Mouse (Mus musculus) spleen, postnatal 4 days (tissue): ENCODE data around the gene Fitm2.

Experiments
- DNase-seq, 2 experiments: peaks; one replicate each; pipeline ENCODE4 v3.0.0; 2022; ENCODE audit warnings: low spot score in 2 of 2

Gene Fitm2

GRCm38 (mm10) chr2:163422895-163423660, 49.4 kb downstream of the Fitm2 start:
- no peak for DNase-seq

DNA sequence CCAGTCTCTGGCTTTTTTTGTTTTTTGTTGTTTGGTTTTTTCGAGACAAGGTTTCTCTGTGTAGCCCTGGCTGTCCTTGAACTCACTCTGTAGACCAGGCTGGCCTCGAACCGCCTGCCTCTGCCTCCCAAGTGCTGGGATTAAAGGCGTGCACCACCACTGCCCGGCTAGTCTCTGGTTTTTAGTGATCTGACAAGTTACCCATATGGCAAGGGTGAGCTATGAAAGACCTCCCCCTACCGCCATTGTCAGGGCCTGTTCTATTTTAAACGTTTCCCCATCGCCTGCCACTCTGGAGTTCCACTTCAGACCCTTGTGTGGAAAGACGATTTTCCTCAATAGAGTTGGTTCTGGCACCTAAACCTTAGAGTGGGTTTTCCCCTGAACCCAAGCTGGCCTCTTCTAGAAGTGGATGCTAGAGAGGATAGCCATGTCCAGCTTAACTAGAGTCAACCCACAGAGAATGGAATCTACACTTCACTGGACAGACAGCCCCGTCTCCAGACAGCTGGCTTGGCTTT, 52.0 kb downstream of the Fitm2 start:
- DNase-seq, result no peak

DNA sequence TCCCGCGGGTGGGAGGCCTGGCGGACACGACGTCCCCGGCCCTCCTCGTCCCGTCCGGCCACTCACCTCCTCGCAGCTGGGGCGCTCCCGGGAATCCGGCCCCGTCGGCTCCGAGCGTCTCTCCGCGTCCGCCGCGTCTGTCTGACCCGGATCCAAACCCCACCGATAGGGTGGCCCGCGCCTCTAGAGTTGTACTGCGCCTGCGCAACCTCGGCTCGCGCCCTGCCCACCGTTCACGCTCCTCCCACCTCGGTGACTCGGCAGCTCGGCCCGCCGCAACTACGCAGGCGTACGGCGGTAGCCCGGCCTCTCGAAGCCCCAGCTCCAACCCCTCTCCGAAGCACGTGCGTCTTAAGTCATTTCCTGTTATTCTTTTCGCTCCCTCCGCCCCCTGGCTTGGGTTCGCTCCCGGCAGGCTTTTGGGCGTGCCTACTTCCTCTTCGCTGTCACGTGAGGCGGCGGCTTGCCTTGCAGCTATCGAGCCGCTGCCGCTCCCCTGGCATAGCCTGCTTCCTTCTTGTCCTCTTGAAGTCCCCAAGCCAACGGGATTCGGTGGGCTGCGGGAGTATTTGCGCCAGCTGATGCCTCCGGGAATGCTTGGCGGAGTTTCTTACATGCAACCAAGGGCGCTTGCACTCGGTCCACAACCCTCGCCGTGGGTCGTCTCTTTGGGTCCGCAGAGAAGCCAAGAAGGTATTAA, 52.9 kb downstream of the Fitm2 start:
- DNase-seq, result peak; percentile 99

DNA sequence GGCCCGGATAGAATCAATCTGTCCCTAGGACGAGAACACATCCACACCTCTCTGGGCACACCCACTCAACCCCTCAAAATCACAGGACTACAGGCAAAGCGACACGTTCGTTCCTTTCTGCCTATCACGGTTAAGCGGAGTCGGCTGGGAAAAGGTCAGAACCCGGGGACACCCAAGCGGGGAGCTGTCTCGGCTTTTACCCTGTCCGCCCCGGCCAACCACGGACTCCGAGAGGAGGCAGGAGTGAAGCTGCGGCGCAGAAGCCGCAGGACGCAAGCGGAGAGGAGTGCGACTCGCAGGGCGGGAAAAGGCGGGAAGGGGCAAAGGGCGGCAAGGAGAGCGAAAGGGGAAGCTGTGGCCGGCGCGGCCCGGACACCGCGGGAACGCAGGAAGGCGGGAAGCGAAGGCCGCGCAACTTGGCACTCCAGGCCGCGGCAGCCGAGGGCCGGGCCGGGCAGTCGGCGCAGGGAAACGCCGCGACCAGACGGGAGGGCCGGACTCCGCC, 53.5 kb downstream of the Fitm2 start:
- DNase-seq, result peak in 1 of 2 experiments; percentile 66

DNA sequence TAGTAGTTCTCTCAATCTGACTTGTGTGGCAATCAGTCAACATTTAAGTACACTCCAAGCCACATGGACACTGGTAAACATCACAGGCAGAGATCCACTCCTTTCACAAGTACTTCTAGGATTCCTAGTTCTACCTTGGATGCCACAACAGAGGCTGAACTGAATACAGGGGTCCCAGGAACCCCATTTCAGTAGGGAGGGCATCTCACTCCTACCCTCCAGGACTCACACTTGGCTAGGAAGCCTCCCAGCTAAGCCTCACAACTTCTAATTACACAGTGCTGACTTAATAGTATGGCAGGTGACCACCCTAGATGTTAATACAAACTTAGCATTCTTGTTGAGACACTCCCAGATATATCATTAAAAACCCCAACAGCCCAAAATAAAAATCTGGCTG, 54.6 kb downstream of the Fitm2 start:
- DNase-seq, result no peak

DNA sequence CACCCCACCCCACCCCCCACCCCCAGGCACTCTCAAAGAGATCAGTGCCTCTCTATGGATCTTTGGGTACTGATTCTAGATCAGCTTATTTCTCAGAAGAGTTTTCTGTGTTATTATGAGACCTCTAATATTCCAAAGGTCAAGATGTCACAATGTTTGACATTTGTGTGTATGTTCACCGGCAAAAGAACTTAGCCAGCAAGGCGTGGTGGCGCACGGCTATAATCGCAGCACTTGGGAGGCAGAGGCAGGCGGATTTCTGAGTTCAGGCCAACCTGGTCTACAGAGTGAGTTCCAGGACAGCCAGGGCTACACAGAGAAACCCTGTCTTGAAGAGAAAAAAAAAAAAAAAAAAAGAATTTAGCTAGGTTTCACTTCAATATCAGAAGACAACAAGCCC, 55.4 kb downstream of the Fitm2 start:
- no peak for DNase-seq
